Mouse (Mus musculus): ENCODE measurements at regions not wholly inside any gene's neighbourhood (a gene's known extent, or its start where the extent isn't known, plus 50 kb on each side); places are given as distances from the start of the nearest gene placed in this dataset.

DNA sequence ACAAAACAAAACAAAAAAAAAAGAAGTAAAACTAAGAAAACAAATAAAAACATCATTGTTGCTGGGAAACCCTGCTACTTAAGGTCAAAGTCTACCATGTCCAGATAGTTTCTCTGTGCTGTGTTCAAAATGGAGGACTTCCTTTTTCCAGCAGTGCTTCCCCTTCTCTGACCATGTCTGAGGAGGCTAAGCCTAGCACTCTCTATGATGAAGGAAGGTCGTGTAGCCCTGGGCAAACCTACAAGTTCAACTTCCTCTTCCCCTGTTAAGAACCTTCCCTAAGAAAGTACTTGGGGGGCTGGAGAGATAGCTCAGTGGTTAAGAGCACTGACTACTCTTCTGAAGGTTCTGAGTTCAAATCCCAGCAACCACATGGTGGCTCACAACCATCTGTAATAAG is 57.3 kb upstream of the Glrp1 start:
- WGBS: 86% methylated on average over 1 of the region's 1 CpGs
- no peak overlapping the region for H3K27ac ChIP-seq
- H3K4me3 ChIP-seq: no peak overlapping the region
- no peaks in the 10 kb centered on the region for H3K27me3 ChIP-seq (ENCODE audit: low read depth, poor library complexity, severe bottlenecking)
- no peaks in the 10 kb centered on the region for H3K36me3 ChIP-seq
- H3K4me1 ChIP-seq: no peaks in the 10 kb centered on the region
- H3K9me3 ChIP-seq (replicated peaks): peaks cover 4% of the 10 kb centered on the region; the same call in 1 of the 2 replicates
- no peak for DNase-seq (ENCODE audit: low spot score)

DNA sequence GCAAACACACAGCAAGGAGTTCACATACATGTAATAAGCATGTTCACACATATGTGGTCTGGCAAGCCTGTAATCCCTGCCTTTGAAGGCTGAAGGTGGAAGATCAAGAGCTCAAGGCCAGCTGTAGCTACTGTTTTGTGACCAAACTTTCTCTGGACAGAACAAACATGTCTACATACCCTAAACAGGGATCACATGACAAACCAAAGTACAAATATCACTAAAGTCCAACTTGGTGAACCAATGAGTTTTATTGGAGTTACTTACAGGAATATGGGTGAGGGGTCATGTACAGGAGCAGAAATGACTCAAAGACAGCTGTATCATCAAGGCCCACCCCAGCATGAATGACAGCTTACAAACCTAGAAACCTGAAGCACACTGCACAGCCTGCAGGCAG is 56.6 kb upstream of the Glrp1 start:
- Histone ChIP-seq H3K36me3 (no peaks in the 10 kb centered on the region), H3K27ac (no peak overlapping the region), H3K27me3 (ENCODE audit: low read depth, poor library complexity, severe bottlenecking) (no peaks in the 10 kb centered on the region), H3K9me3 (replicated peaks) (no peaks in the 10 kb centered on the region), H3K4me1 (no peaks in the 10 kb centered on the region), H3K4me3 (no peak overlapping the region)
- no peak for DNase-seq (ENCODE audit: low spot score)

DNA sequence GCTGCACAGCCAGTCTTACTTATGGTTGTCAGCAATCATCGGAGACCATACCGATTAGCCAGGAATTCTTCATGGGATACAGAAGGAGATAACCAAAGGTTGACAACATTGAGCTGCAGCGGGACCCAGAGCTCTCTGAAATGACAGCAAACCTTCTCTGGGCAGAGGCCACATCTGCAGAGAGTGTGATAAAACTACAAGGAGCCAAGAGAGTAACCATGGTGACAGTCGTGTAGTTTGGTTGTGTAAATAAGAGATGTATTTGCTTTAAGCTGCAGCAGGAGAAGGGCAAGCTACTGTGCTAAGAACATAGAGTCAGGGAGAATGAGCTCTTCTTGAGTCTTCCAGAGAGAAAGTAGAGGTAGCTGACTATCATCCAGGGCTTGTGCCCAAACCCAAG is 55.0 kb upstream of the Glrp1 start:
- 88% methylated on average over 4 of the region's 4 CpGs for WGBS
- H3K36me3 ChIP-seq: no peaks in the 10 kb centered on the region
- DNase-seq (ENCODE audit: low spot score): no peak
- no peak overlapping the region for H3K27ac ChIP-seq
- H3K4me1 ChIP-seq: peaks cover 4% of the 10 kb centered on the region; the same call in 1 of the 2 replicates
- no peaks in the 10 kb centered on the region for H3K9me3 ChIP-seq (replicated peaks)
- no peaks in the 10 kb centered on the region for H3K27me3 ChIP-seq (ENCODE audit: low read depth, poor library complexity, severe bottlenecking)
- no peak overlapping the region for H3K4me3 ChIP-seq

DNA sequence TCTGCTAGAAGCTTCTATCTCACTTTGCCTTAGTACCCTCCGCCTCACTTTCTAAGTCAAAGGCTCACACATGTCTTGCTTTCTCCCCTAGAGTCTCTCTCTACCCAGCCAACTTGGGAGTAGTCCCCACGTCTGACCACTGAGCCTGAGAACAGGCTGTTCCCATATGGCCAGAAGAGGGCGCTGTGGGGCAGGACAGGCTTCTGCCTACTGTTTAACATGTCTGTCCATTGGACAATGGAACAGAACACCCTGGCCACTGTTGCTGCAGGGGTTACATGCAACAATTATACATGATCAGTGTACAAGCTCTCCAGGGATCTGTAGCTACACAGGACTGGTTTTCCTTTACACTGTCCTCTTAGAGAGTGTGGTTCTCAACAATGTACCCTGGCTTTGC is 52.5 kb upstream of the Glrp1 start:
- Histone ChIP-seq H3K36me3 (no peaks in the 10 kb centered on the region), H3K4me1 (peaks cover 13% of the 10 kb centered on the region), H3K4me3 (no peak overlapping the region), H3K27me3 (ENCODE audit: low read depth, poor library complexity, severe bottlenecking) (no peaks in the 10 kb centered on the region), H3K27ac (no peak overlapping the region), H3K9me3 (replicated peaks) (no peaks in the 10 kb centered on the region)
- 26% methylated on average over 3 of the region's 3 CpGs for WGBS
- peak; percentile 85 for DNase-seq (ENCODE audit: low spot score)

DNA sequence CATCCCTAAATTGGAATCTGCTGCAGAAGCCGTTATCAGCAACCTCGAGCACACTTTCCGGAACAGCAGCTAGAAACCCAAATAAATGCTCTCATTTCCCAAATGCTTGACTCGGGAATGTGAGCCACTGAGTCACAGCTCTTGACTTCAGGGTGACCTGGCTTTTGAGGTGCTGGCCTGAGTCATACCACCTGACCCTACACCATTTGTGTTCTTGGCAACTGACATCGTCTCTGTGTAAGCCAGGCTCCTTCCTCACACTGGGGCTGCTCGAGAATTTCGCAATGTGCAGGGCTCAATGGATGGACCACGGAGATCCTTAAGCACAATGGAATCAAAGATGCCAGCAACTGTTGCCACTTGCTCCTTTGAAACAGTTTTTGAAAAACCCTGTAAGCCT is 50.9 kb upstream of the Glrp1 start:
- Histone ChIP-seq H3K4me1 (peaks cover 13% of the 10 kb centered on the region), H3K27ac (no peak overlapping the region), H3K9me3 (replicated peaks) (no peaks in the 10 kb centered on the region), H3K27me3 (ENCODE audit: low read depth, poor library complexity, severe bottlenecking) (no peaks in the 10 kb centered on the region), H3K36me3 (no peaks in the 10 kb centered on the region), H3K4me3 (no peak overlapping the region)
- 47% methylated on average over 8 of the region's 8 CpGs for WGBS
- DNase-seq (ENCODE audit: low spot score): no peak
